Comparison of ENCODE assay signal across 8 mouse cellular contexts in genomic region chr17:35424624-35425416, GRCm38 (mm10). TPM values are rescaled to one million over a fixed set of nuclear protein-coding genes. Genes with fewer than 3 reads are reported as not detected.
DNase-seq lines count a peak whose midpoint lies in the region; ATAC-seq and TF ChIP-seq lines count a peak whose summit lies in the region.
"Not testable (repeated sequence)": the region's sequence is repeated elsewhere in the genome, so short reads cannot be mapped to it uniquely, and the experiment has no call there.

Gene H2-Q6 (plus strand): TSS chr17:35424850.

- not testable (repeated sequence) for TF ChIP-seq CTCF in spleen, adult 2 months (IDR thresholded peaks at IDR 0.05; ENCODE audit: extremely low read depth, insufficient read depth, insufficient read length, insufficient replicate concordance)

- H3K27ac ChIP-seq in forebrain, embryonic 11.5 days (ENCODE audit: low read depth, low read length); heart, embryonic 16.5 days (ENCODE audit: low read length); midbrain, embryonic 14.5 days (replicated peaks; ENCODE audit: low read depth, low read length): not testable (repeated sequence)
- 0 out of 2 replicates have a peak within 1 kb of the TSS, but pooled peaks have one; percentile 40 for H3K27ac ChIP-seq in liver, embryonic 12.5 days
- H3K27ac ChIP-seq in spleen, adult 2 months (ENCODE audit: insufficient read depth, low read length), result peak within 1 kb of the TSS; percentile 42

- WGBS in forebrain, embryonic 11.5 days, result 1% methylated on average over 48 of the region's 66 CpGs
- WGBS in heart, embryonic 16.5 days, result 2% methylated on average over 46 of the region's 66 CpGs
- WGBS in liver, embryonic 12.5 days (ENCODE audit: insufficient replicate concordance), result 4% methylated on average over 62 of the region's 66 CpGs
- WGBS in midbrain, embryonic 14.5 days, result under 1% methylated on average over 48 of the region's 66 CpGs
- 3% methylated on average over 59 of the region's 66 CpGs for WGBS in spleen, adult 2 months

- H3K36me3 ChIP-seq in forebrain, embryonic 11.5 days (ENCODE audit: control insufficient read depth, insufficient read depth, low read length); heart, embryonic 16.5 days (ENCODE audit: control insufficient read depth, insufficient read depth); liver, embryonic 12.5 days; midbrain, embryonic 14.5 days (ENCODE audit: control insufficient read depth, insufficient read depth, low read length); spleen, adult 2 months (ENCODE audit: control insufficient read depth, insufficient read depth, low read length): not testable (repeated sequence)

- TF ChIP-seq POLR2A in spleen, adult 2 months (IDR thresholded peaks at IDR 0.05; ENCODE audit: low read depth, low read length), result peak; percentile 78

- H3K9me3 ChIP-seq in forebrain, embryonic 11.5 days (ENCODE audit: control insufficient read depth, low read length); heart, embryonic 16.5 days (replicated peaks; ENCODE audit: control insufficient read depth, low read length); liver, embryonic 12.5 days (replicated peaks); midbrain, embryonic 14.5 days (ENCODE audit: control insufficient read depth, low read length): not testable (repeated sequence)

- peak within 1 kb of the TSS; percentile 58 for H3K4me2 ChIP-seq in forebrain, embryonic 11.5 days (ENCODE audit: low read depth, low read length, severe bottlenecking)
- H3K4me2 ChIP-seq in heart, embryonic 16.5 days (ENCODE audit: low read depth, low read length), result peak within 1 kb of the TSS; percentile 67
- H3K4me2 ChIP-seq in liver, embryonic 12.5 days, result peak within 1 kb of the TSS; percentile 47
- H3K4me2 ChIP-seq in midbrain, embryonic 14.5 days (ENCODE audit: low read length), result peak within 1 kb of the TSS; percentile 58

- H3K4me3 ChIP-seq in forebrain, embryonic 11.5 days (ENCODE audit: low read depth, low read length), result peak within 1 kb of the TSS; percentile 28
- H3K4me3 ChIP-seq in heart, embryonic 16.5 days (ENCODE audit: low read length), result peak within 1 kb of the TSS; percentile 46
- H3K4me3 ChIP-seq in liver, embryonic 12.5 days, result peak within 1 kb of the TSS; percentile 28
- peak within 1 kb of the TSS; percentile 33 for H3K4me3 ChIP-seq in midbrain, embryonic 14.5 days (replicated peaks; ENCODE audit: low read depth, low read length)
- H3K4me3 ChIP-seq in spleen, adult 2 months (ENCODE audit: extremely low read depth, insufficient read depth, insufficient read length), result peak within 1 kb of the TSS; percentile 65

- peak; percentile 52 for ATAC-seq in forebrain, embryonic 11.5 days (replicated peaks; ENCODE audit: low FRiP score)
- peak; percentile 71 for ATAC-seq in heart, embryonic 16.5 days (replicated peaks; ENCODE audit: extremely low read depth, insufficient read depth, low FRiP score)
- ATAC-seq in liver, embryonic 12.5 days, result peak; percentile 70
- peak; percentile 51; the same call in 1 of the 2 replicates for ATAC-seq in midbrain, embryonic 14.5 days (ENCODE audit: low FRiP score, low TSS enrichment)

- not testable (repeated sequence) for H3K4me1 ChIP-seq in forebrain, embryonic 11.5 days (replicated peaks; ENCODE audit: control insufficient read depth, insufficient read depth, low read length); heart, embryonic 16.5 days (ENCODE audit: control insufficient read depth, insufficient read depth, low read length); liver, embryonic 12.5 days; midbrain, embryonic 14.5 days (ENCODE audit: control insufficient read depth, insufficient read depth, low read length); spleen, adult 2 months (ENCODE audit: control insufficient read depth, insufficient read depth, insufficient read length)

- peak; percentile 21 for DNase-seq in 3134 (ENCODE audit: extremely low read depth, insufficient read length, low spot score)
- peak; percentile 82 for DNase-seq in adrenal gland, postnatal 14 days
- peak; percentile 75 for DNase-seq in forebrain, embryonic 11.5 days (ENCODE audit: low spot score)
- peak; percentile 84 for DNase-seq in kidney, adult 9 months
- DNase-seq in midbrain, embryonic 14.5 days, result peak; percentile 65
- peak; percentile 79 to 84 for DNase-seq in spleen, adult 2 months (ENCODE audit: low read depth in 1 of 2, low spot score in 2 of 2)

- H3K9ac ChIP-seq in forebrain, embryonic 11.5 days (ENCODE audit: low read length), result not testable (repeated sequence)
- H3K9ac ChIP-seq in heart, embryonic 16.5 days (ENCODE audit: low read length), result peak within 1 kb of the TSS; percentile 42; the same call in 1 of the 2 replicates
- H3K9ac ChIP-seq in liver, embryonic 12.5 days, result 0 out of 2 replicates have a peak within 1 kb of the TSS, but pooled peaks have one; percentile 39
- peak within 1 kb of the TSS; percentile 26; the same call in 1 of the 2 replicates for H3K9ac ChIP-seq in midbrain, embryonic 14.5 days (replicated peaks; ENCODE audit: low read length)

- peaks cover 10% of the 10 kb centered on the region for H3K27me3 ChIP-seq in forebrain, embryonic 11.5 days (ENCODE audit: control insufficient read depth, insufficient read depth, low read length)
- H3K27me3 ChIP-seq in heart, embryonic 16.5 days (ENCODE audit: control insufficient read depth, insufficient read depth, low read length), result peaks cover 25% of the 10 kb centered on the region
- H3K27me3 ChIP-seq in liver, embryonic 12.5 days (replicated peaks), result peaks cover 59% of the 10 kb centered on the region
- H3K27me3 ChIP-seq in midbrain, embryonic 14.5 days (ENCODE audit: control insufficient read depth, insufficient read depth, low read length); spleen, adult 2 months (ENCODE audit: control insufficient read depth, insufficient read depth, low read length): not testable (repeated sequence)

RNA-seq across cellular contexts. Expression of gene H2-Q6, which starts in this region (rescaled TPM):
- total RNA-seq in adrenal gland, postnatal 14 days (2021), result 0.74 and 7.4 TPM in 2 replicates
- 0.72 and 1.2 TPM in 2 replicates for polyA plus RNA-seq in forebrain, embryonic 11.5 days (2014; fragmentation: Nextera tagmentation; extraction: Ambion mirVana)
- 1.1 and 2.8 TPM in 2 replicates for polyA plus RNA-seq in heart, embryonic 16.5 days (2015; fragmentation: Nextera tagmentation; extraction: Ambion mirVana)
- 10.1 and 10.9 TPM in 2 replicates for polyA plus RNA-seq in liver, embryonic 12.5 days (2016; fragmentation: Nextera tagmentation; extraction: Ambion mirVana)
- polyA plus RNA-seq in midbrain, embryonic 14.5 days (2014; fragmentation: Nextera tagmentation; extraction: Ambion mirVana), result 0.61 and 0.63 TPM in 2 replicates
- 239 and 253 TPM in 2 replicates for polyA plus RNA-seq in spleen, adult 2 months (2012; rRNA removed)

Comparison
In these comparisons a context has a peak if more than half of its experiments do, and no peak if none do; other contexts are left out.
1. RNA of gene H2-Q6 (polyA plus RNA-seq): 239 to 253 TPM in spleen, adult 2 months; 10.1 to 10.9 TPM in liver, embryonic 12.5 days, 1.1 to 2.8 TPM in heart, embryonic 16.5 days, 0.72 to 1.2 TPM in forebrain, embryonic 11.5 days and 0.61 to 0.63 TPM in midbrain, embryonic 14.5 days; every median in the first group is over 10 times any median in the second.
2. Peak in DNase-seq, ATAC-seq, H3K4me3 ChIP-seq, H3K9ac ChIP-seq and H3K4me2 ChIP-seq in midbrain, embryonic 14.5 days; RNA of the gene not detected or under 1 TPM.
3. DNase-seq: peak in every context shown above with its lines; median percentile 84 in kidney, adult 9 months; 82 in adrenal gland, postnatal 14 days; 82 in spleen, adult 2 months; 75 in forebrain, embryonic 11.5 days; 65 in midbrain, embryonic 14.5 days; 21 in 3134.
4. Peak in every context shown above with its lines, with median percentiles within 50 percentile points of each other: ATAC-seq, H3K4me2 ChIP-seq and H3K4me3 ChIP-seq.